Mouse (Mus musculus): ENCODE measurements around the gene Tm9sf2. TPM values are rescaled to one million over a fixed set of nuclear protein-coding genes. Genes with fewer than 3 reads are reported as not detected.

The Tm9sf2 gene
- polyA plus RNA-seq, 2 experiments, result 26.4 to 67.1 TPM

- Histone ChIP-seq H3K4me3 (ENCODE audit: insufficient read depth in 1 of 2, low read depth in 2 of 2, low read length in 2 of 2) (no peak overlapping the region), H3K4me2 (ENCODE audit: low read depth) (no peak overlapping the region), H3K4me1 (replicated peaks; ENCODE audit: control insufficient read depth in 2 of 2, insufficient read depth in 2 of 2, low read length in 1 of 2) (0 out of 4 replicates have a peak, but pooled peaks cover 0 to 1% of the 10 kb centered on the region in 2 experiments), H3K27ac (no peak overlapping the region), H3K36me3 (replicated peaks; ENCODE audit: control insufficient read depth, insufficient read depth, low read depth) (no peaks in the 10 kb centered on the region), H3K9me3 (ENCODE audit: control insufficient read depth, low read length) (no peaks in the 10 kb centered on the region), H3K27me3 (ENCODE audit: control insufficient read depth, insufficient read depth, low read length) (no peaks in the 10 kb centered on the region), H3K9ac (replicated peaks) (no peak overlapping the region)
- WGBS (ENCODE audit: insufficient replicate concordance), result 77% methylated on average over 7 of the region's 7 CpGs
- DNase-seq (ENCODE audit: low read depth in 3 of 3, low spot score in 3 of 3) (no peak), ATAC-seq (ENCODE audit: insufficient read depth) (no peak)
- no peak for TF ChIP-seq EP300 (IDR thresholded peaks at IDR 0.05; ENCODE audit: low read depth)
- TF ChIP-seq CTCF (IDR thresholded peaks at IDR 0.05; ENCODE audit: low read depth), result no peak
These were observed 62.1 kb downstream of the Tm9sf2 start for GRCm38 (mm10) chr14:122168912-122169311.

GRCm38 (mm10) chr14:122170202-122170781 is 63.5 kb downstream of the Tm9sf2 start:
- Histone ChIP-seq H3K9me3 (ENCODE audit: control insufficient read depth, low read length) (no peaks in the 10 kb centered on the region), H3K36me3 (replicated peaks; ENCODE audit: control insufficient read depth, insufficient read depth, low read depth) (no peaks in the 10 kb centered on the region), H3K4me1 (replicated peaks; ENCODE audit: control insufficient read depth in 2 of 2, insufficient read depth in 2 of 2, low read length in 1 of 2) (0 out of 4 replicates have a peak, but pooled peaks cover 0 to 1% of the 10 kb centered on the region in 2 experiments), H3K9ac (replicated peaks) (no peak overlapping the region), H3K4me2 (ENCODE audit: low read depth) (no peak overlapping the region), H3K27me3 (ENCODE audit: control insufficient read depth, insufficient read depth, low read length) (no peaks in the 10 kb centered on the region), H3K27ac (no peak overlapping the region), H3K4me3 (ENCODE audit: insufficient read depth in 1 of 2, low read depth in 2 of 2, low read length in 2 of 2) (no peak overlapping the region)
- TF ChIP-seq EP300 (IDR thresholded peaks at IDR 0.05; ENCODE audit: low read depth), result no peak
- no peak for TF ChIP-seq CTCF (IDR thresholded peaks at IDR 0.05; ENCODE audit: low read depth)
- ATAC-seq (ENCODE audit: insufficient read depth) (no peak), DNase-seq (ENCODE audit: low read depth in 3 of 3, low spot score in 3 of 3) (no peak)
- 65% methylated on average over 7 of the region's 7 CpGs for WGBS (ENCODE audit: insufficient replicate concordance)

GRCm38 (mm10) chr14:122171031-122171430 is 64.2 kb downstream of the Tm9sf2 start:
- Histone ChIP-seq H3K4me2 (ENCODE audit: low read depth) (peak overlapping the region; percentile 15; the same call in 1 of the 2 replicates), H3K9ac (replicated peaks) (no peak overlapping the region)

DNA sequence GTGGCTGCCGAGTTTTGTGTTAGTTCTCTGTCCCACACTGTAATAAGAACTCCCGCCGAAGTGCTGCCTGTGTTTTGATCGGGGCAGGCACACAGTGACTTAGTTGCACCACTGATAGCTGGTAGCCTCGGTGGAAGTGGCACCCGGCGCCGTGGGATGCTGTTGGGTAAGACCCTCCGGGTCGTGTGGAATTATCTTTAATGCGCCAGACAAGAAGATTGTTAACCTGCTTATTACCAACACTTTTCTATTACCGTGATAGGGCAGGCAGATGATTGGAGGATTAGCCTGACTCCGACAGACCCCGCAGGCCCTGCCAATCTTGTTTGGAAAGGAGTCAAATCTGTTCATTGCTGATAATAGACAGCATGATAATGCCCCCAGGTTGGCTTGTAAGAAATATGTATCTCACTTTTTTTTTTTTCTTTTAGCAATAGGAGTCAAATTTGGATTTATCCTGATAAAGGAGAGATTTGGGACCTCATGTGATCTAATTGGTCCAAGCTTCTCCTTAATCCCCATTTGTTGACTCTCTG is 69.5 kb downstream of the Tm9sf2 start:
- no peak for ATAC-seq (ENCODE audit: insufficient read depth)
- DNase-seq (ENCODE audit: low read depth in 3 of 3, low spot score in 3 of 3), result no peak
- 53% methylated on average over 14 of the region's 14 CpGs for WGBS (ENCODE audit: insufficient replicate concordance)
- Histone ChIP-seq H3K27ac (no peak overlapping the region), H3K27me3 (ENCODE audit: control insufficient read depth, insufficient read depth, low read length) (no peaks in the 10 kb centered on the region), H3K9ac (replicated peaks) (no peak overlapping the region), H3K4me3 (ENCODE audit: insufficient read depth in 1 of 2, low read depth in 2 of 2, low read length in 2 of 2) (no peak overlapping the region), H3K4me1 (replicated peaks; ENCODE audit: control insufficient read depth in 2 of 2, insufficient read depth in 2 of 2, low read length in 1 of 2) (peaks cover 7 to 8% of the 10 kb centered on the region in 2 experiments), H3K4me2 (ENCODE audit: low read depth) (no peak overlapping the region), H3K36me3 (replicated peaks; ENCODE audit: control insufficient read depth, insufficient read depth, low read depth) (no peaks in the 10 kb centered on the region), H3K9me3 (ENCODE audit: control insufficient read depth, low read length) (no peaks in the 10 kb centered on the region)
- TF ChIP-seq CTCF (IDR thresholded peaks at IDR 0.05; ENCODE audit: low read depth), result no peak
- no peak for TF ChIP-seq EP300 (IDR thresholded peaks at IDR 0.05; ENCODE audit: low read depth)

More at GRCm38 (mm10) chr14:122171031-122171430, 64.2 kb downstream of the Tm9sf2 start:
- ATAC-seq (ENCODE audit: insufficient read depth) (peak; percentile 32; the same call in 1 of the 2 replicates), DNase-seq (ENCODE audit: low read depth in 3 of 3, low spot score in 3 of 3) (no peak)
- no peaks in the 10 kb centered on the region for H3K9me3 ChIP-seq (ENCODE audit: control insufficient read depth, low read length)
- no peak overlapping the region for H3K4me3 ChIP-seq (ENCODE audit: insufficient read depth in 1 of 2, low read depth in 2 of 2, low read length in 2 of 2)
- TF ChIP-seq CTCF (IDR thresholded peaks at IDR 0.05; ENCODE audit: low read depth), result no peak
- TF ChIP-seq EP300 (IDR thresholded peaks at IDR 0.05; ENCODE audit: low read depth), result no peak
- 0 out of 4 replicates have a peak, but pooled peaks cover 0 to 1% of the 10 kb centered on the region in 2 experiments for H3K4me1 ChIP-seq (replicated peaks; ENCODE audit: control insufficient read depth in 2 of 2, insufficient read depth in 2 of 2, low read length in 1 of 2)
- H3K36me3 ChIP-seq (replicated peaks; ENCODE audit: control insufficient read depth, insufficient read depth, low read depth), result no peaks in the 10 kb centered on the region
- H3K27me3 ChIP-seq (ENCODE audit: control insufficient read depth, insufficient read depth, low read length), result no peaks in the 10 kb centered on the region
- no peak overlapping the region for H3K27ac ChIP-seq
- WGBS (ENCODE audit: insufficient replicate concordance), result 52% methylated on average over 7 of the region's 7 CpGs

GRCm38 (mm10) chr14:122179262-122179661 is 72.4 kb downstream of the Tm9sf2 start:
- no peak for ATAC-seq (ENCODE audit: insufficient read depth)
- H3K36me3 ChIP-seq (replicated peaks; ENCODE audit: control insufficient read depth, insufficient read depth, low read depth), result no peaks in the 10 kb centered on the region
- H3K4me1 ChIP-seq (replicated peaks; ENCODE audit: control insufficient read depth in 2 of 2, insufficient read depth in 2 of 2, low read length in 1 of 2), result peaks cover 26 to 27% of the 10 kb centered on the region in 2 experiments
- H3K4me2 ChIP-seq (ENCODE audit: low read depth), result no peak overlapping the region
- TF ChIP-seq EP300 (IDR thresholded peaks at IDR 0.05; ENCODE audit: low read depth) (no peak), CTCF (IDR thresholded peaks at IDR 0.05; ENCODE audit: low read depth) (no peak)
- H3K9ac ChIP-seq (replicated peaks), result no peak overlapping the region
- no peaks in the 10 kb centered on the region for H3K9me3 ChIP-seq (ENCODE audit: control insufficient read depth, low read length)
- no peak overlapping the region for H3K27ac ChIP-seq
- no peaks in the 10 kb centered on the region for H3K27me3 ChIP-seq (ENCODE audit: control insufficient read depth, insufficient read depth, low read length)
- no peak for DNase-seq (ENCODE audit: low read depth in 3 of 3, low spot score in 3 of 3)
- WGBS (ENCODE audit: insufficient replicate concordance), result 50% methylated on average over 16 of the region's 16 CpGs
- no peak overlapping the region for H3K4me3 ChIP-seq (ENCODE audit: insufficient read depth in 1 of 2, low read depth in 2 of 2, low read length in 2 of 2)

All from liver, embryonic 14.5 days (tissue).